7 mouse cellular contexts compared by ENCODE assay signal in the genomic region with DNA sequence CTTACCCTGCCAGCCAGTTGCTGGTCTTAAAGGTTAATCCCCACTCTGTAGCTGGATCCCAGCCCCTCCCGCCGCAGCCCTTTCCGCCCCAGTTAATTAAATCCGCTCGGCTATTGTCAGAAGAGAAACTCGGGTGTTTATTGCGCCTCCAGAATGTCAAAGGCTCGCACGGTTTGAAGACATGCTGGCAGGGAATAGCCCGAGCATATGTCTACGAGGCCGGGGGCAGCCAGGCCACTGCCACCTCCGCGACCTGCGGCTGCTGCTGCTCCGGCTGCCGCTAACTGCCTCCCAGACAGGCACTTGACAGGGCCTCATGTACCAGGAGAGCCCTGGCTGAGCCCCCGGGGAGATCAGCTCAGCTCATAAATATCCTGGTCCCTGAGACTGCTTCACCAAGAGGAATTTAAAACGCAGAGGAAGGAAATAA.
DNase-seq lines count a peak whose midpoint lies in the region; ATAC-seq and TF ChIP-seq lines count a peak whose summit lies in the region.

No protein-coding gene starts in this region.

- peak overlapping the region; percentile 69 for H3K4me3 ChIP-seq in E14TG2a.4 (replicated peaks; ENCODE audit: low read length)
- peak overlapping the region; percentile 41 to 52 for H3K4me3 ChIP-seq in ES-E14 (ENCODE audit: insufficient read depth in 1 of 2, low read depth in 1 of 2, low read length in 2 of 2, poor library complexity in 1 of 2, severe bottlenecking in 1 of 2)
- H3K4me3 ChIP-seq in embryonic facial prominence, embryonic 15.5 days (replicated peaks): peak overlapping the region; percentile 19; the same call in 1 of the 2 replicates
- peak overlapping the region; percentile 10; the same call in 1 of the 2 replicates for H3K4me3 ChIP-seq in limb, embryonic 11.5 days (ENCODE audit: low read depth, low read length)

- H3K9me3 ChIP-seq in E14TG2a.4 (ENCODE audit: low read length) (no peaks in the 10 kb centered on the region), ES-E14 (ENCODE audit: control insufficient read depth, insufficient read depth, low read depth, low read length) (no peaks in the 10 kb centered on the region)
- no peaks in the 10 kb centered on the region for H3K9me3 ChIP-seq in embryonic facial prominence, embryonic 15.5 days (replicated peaks)
- no peaks in the 10 kb centered on the region for H3K9me3 ChIP-seq in limb, embryonic 11.5 days (ENCODE audit: control insufficient read depth, low read length)

- 4% methylated on average over 19 of the region's 19 CpGs for WGBS in embryonic facial prominence, embryonic 15.5 days
- WGBS in limb, embryonic 11.5 days: under 1% methylated on average over 19 of the region's 19 CpGs

- TF ChIP-seq CTCF in E14TG2a.4 (conservative IDR thresholded peaks at IDR 0.05; ENCODE audit: low read length): no peak

- H3K9ac ChIP-seq in ES-E14 (ENCODE audit: insufficient read depth, low read depth, low read length, poor library complexity, severe bottlenecking): peak overlapping the region; percentile 0; the same call in 1 of the 2 replicates
- H3K9ac ChIP-seq in embryonic facial prominence, embryonic 15.5 days: no peak overlapping the region; the same call in 1 of the 2 replicates
- H3K9ac ChIP-seq in limb, embryonic 11.5 days (ENCODE audit: low read length): no peak overlapping the region

- in situ Hi-C loops in ES-E14 (cut with MboI; ENCODE audit: low sequenced_read_pairs in 2 of 2, unreplicated experiment in 2 of 2): no loop called here

- H3K4me2 ChIP-seq in embryonic facial prominence, embryonic 15.5 days (replicated peaks): peak overlapping the region; percentile 45
- H3K4me2 ChIP-seq in limb, embryonic 11.5 days (ENCODE audit: low read depth, severe bottlenecking): peak overlapping the region; percentile 48

- no peaks in the 10 kb centered on the region for H3K27me3 ChIP-seq in E14TG2a.4 (ENCODE audit: insufficient read depth, low read length)
- no peaks in the 10 kb centered on the region for H3K27me3 ChIP-seq in embryonic facial prominence, embryonic 15.5 days
- no peaks in the 10 kb centered on the region for H3K27me3 ChIP-seq in limb, embryonic 11.5 days (ENCODE audit: control insufficient read depth, insufficient read depth, low read length)

- peaks cover 90% of the 10 kb centered on the region for H3K4me1 ChIP-seq in E14TG2a.4 (replicated peaks; ENCODE audit: low read depth, low read length)
- H3K4me1 ChIP-seq in ES-E14 (ENCODE audit: control insufficient read depth in 2 of 2, insufficient read depth in 2 of 2, low read length in 2 of 2, poor library complexity in 1 of 2): peaks cover 5 to 40% of the 10 kb centered on the region in 2 experiments; a peak in 3 of 4 replicates
- peaks cover 82% of the 10 kb centered on the region for H3K4me1 ChIP-seq in embryonic facial prominence, embryonic 15.5 days
- peaks cover 75% of the 10 kb centered on the region for H3K4me1 ChIP-seq in limb, embryonic 11.5 days (ENCODE audit: control insufficient read depth, insufficient read depth, low read length)

- no peak for ATAC-seq in embryonic facial prominence, embryonic 15.5 days (ENCODE audit: insufficient number of reproducible peaks, low FRiP score, low TSS enrichment, low read depth)
- no peak; the same call in 1 of the 2 replicates for ATAC-seq in limb, embryonic 11.5 days (ENCODE audit: insufficient number of reproducible peaks, low FRiP score, low TSS enrichment, low read depth)

- no peak overlapping the region for H3K27ac ChIP-seq in ES-E14 (ENCODE audit: insufficient read depth, low read depth, low read length, poor library complexity, severe bottlenecking)
- H3K27ac ChIP-seq in embryonic facial prominence, embryonic 15.5 days (replicated peaks): peak overlapping the region; percentile 55; the same call in 1 of the 2 replicates
- peak overlapping the region; percentile 73 for H3K27ac ChIP-seq in limb, embryonic 11.5 days (replicated peaks; ENCODE audit: low read depth, low read length)

- DNase-seq in ES-E14 (ENCODE audit: low read depth, low spot score): no peak
- DNase-seq in limb, embryonic 11.5 days (ENCODE audit: low spot score): peak; percentile 80
- DNase-seq in retina, adult 2 months (ENCODE audit: low read depth, low spot score): peak; percentile 78
- no peak for DNase-seq in frontal cortex, postnatal 36 days (ENCODE audit: low spot score in 2 of 2)
- DNase-seq in left cerebral cortex, adult 8-10 months (ENCODE audit: low spot score in 2 of 2): no peak

- H3K36me3 ChIP-seq in E14TG2a.4 (ENCODE audit: insufficient read depth, low read length) (no peaks in the 10 kb centered on the region), ES-E14 (ENCODE audit: control insufficient read depth, insufficient read depth, low read length, poor library complexity, severe bottlenecking) (no peaks in the 10 kb centered on the region)
- H3K36me3 ChIP-seq in embryonic facial prominence, embryonic 15.5 days: no peaks in the 10 kb centered on the region
- H3K36me3 ChIP-seq in limb, embryonic 11.5 days (ENCODE audit: control insufficient read depth, insufficient read depth, low read length): no peaks in the 10 kb centered on the region

TF ChIP-seq in ES-E14, 5 proteins besides CTCF, POLR2A, EP300 and RAD21:
- TF ChIP-seq ZNF384 (IDR thresholded peaks at IDR 0.05; ENCODE audit: low read depth, low read length) (no peak), HCFC1 (IDR thresholded peaks at IDR 0.05; ENCODE audit: borderline replicate concordance, insufficient read depth, low read length) (no peak), MAFK (IDR thresholded peaks at IDR 0.05; ENCODE audit: insufficient read depth, low read depth, low read length) (no peak), CHD2 (IDR thresholded peaks at IDR 0.05; ENCODE audit: low read depth, low read length) (no peak), ZC3H11A (IDR thresholded peaks at IDR 0.05; ENCODE audit: borderline replicate concordance, low read depth, low read length) (no peak)

Comparison
In these comparisons a context has a peak if more than half of its experiments do, and no peak if none do; other contexts are left out.
1. H3K4me3 ChIP-seq: peak in every context shown above with its lines; median percentile 69 in E14TG2a.4; 46 in ES-E14; 19 in embryonic facial prominence, embryonic 15.5 days; 10 in limb, embryonic 11.5 days.
2. DNase-seq: peak in limb, embryonic 11.5 days (single experiment) and retina, adult 2 months (single experiment); none in ES-E14 (single experiment), frontal cortex, postnatal 36 days (0 of 2) and left cerebral cortex, adult 8-10 months (0 of 2).